Mouse (Mus musculus) heart, adult 9 months (tissue): ENCODE results near the gene 1700001C02Rik.

Experiments
- DNase-seq, 2 experiments: peaks; one replicate each; pipeline ENCODE4 v3.0.0; 2022; ENCODE audit warnings: low spot score in 2 of 2

The 1700001C02Rik gene

DNA sequence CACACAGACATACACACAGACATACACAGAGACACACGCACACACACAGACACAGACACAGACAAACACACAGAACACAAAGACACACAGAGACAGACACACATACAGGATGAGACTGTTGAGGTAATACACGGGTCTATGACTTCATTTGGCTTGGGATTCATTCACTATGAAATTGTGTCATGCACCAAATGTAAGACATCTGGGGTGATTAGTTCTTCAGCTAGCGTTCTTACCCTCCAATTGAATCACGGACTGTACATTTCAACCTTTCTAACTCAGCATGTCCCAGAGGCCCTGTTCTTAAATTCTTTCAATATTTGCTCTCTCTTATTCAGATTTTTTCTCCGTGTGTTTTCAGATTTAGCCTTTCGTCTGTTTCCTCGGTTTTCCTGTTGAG, 28.8 kb downstream of the 1700001C02Rik start:
- no peak for DNase-seq

DNA sequence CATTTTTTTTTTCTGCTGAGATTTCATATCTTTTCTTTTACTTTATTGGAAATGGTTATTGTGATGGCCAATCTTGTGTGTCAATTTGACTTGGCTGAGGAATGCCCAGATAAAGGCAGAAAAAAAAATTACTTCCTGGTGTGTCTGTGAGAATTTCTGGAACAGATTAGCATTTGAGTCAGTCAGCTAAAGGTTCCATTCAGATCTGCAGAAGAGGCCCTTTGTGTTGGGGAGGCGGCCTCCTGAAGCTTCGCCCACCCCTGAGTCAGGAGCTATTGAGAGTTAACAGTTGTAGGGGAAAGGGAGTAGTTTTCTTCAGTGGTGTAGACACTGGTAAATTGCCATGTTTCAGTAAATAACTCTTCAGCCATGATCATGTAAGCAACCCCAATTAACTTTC, 29.4 kb downstream of the 1700001C02Rik start:
- DNase-seq: no peak

DNA sequence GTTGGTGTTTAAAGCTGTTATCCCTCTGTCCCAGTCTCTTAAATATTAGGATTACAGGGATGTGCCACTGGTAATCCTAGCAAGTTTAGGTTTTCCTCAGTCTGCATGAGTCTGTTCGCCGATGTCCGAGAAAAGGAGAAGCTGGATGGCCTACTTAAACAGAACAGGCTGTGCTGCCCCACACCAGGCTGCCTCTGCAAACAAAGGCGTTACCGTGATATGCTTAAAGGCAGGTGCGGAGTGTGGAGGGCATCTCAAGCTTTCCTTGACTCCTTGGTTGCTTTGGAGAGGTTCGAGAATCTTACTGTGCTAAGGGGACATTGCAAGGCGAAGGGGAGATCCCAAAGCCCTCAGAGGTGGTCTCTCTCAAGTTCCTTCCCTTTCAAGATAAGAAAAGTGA, 31.0 kb downstream of the 1700001C02Rik start:
- DNase-seq: no peak

DNA sequence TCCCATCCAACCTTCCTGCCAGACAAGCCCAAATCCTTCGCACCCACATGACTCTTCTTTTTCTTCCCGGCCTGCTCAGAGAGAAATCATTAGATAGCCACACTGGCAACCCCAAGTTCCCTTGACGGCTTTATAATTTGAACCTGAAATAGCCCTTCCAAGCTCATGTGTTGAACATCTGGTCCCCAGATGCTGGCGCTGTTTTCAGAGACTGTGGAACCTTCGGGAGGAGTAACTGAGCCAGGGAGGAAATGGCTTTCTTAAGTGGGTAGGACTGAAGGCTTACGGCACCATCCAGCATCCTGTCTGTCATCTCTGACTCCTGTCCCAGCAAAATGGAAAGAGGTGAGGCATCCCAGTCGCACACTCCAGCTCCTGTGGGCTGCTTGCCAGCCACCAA, 31.5 kb downstream of the 1700001C02Rik start:
- no peak for DNase-seq

DNA sequence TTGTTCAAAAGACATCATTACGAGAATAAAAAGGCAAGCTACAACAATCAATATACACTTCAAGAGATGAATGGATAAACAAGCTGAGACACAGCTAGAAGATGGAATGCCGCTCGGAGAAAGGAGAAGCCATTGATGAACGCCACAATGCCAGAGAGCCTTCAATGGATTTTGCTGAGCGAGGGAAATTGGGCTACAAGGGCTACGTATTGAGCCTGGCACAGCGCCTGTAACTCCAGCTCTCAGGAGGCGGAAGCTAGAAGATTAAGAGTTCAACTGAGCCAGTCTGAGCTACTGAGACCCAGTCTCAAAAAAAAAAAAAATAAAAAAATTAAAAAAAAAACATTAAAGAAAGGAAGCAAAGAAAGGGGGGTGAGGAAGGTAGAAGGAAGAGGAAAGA, 47.3 kb downstream of the 1700001C02Rik start:
- DNase-seq: no peak

DNA sequence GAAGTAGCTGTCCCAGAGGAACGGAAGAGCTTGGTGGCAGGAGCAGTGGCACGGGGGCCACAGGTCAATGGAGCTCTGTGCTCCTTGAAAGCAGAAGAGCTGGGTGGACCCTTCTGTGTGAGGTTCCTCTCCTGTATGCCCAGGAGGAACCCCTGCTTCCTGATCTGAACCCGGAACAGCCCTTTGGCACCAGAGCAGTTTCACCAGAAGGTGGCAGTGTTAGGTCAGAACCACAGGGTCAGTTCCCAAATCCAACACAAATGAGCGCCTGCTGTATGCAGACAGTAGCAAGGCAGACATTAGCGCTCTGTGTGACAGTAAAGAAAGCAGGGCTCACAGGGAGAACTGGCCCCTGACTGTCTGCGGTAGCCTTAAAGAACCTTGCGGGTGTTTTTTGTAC, 50.5 kb downstream of the 1700001C02Rik start:
- peak; percentile 19 to 37 for DNase-seq

DNA sequence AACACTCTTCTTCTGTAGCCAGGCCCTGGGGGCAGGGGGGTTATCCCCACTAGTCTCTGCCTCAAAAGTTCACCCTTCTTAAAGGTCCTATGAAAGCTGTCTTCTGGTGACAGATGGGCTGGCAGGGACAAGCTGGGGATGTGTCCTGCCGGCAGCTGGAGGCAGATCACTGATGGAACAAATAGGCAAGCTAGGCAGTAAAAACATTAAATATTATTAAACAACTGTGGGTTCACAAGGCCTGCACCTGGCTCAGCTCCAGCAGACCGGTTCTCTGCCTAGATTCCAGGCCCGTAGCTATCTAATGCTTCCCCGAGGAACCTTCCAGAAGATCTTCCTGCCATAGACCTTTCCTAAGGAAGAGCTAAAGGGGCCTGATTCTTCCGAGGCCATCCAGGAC, 52.3 kb downstream of the 1700001C02Rik start:
- no peak for DNase-seq

DNA sequence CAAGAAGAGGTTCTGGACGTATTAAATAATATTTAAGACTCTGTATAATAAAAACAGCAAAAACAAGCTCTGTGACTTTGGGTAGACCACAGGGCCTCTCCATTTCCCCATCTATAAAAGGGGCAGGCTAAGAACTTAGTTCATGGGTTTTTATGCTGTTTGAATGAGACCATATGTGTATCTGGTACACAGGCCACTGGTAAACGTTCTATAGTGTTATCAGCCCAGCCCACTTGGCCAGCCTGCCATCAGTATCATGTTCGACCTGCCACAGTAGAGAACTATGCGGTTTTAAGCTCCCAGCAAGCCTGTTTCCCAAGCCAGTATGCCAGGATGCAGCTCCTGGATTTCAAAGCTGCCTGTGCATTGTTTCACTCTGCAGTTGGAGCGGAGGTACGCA, 52.7 kb downstream of the 1700001C02Rik start:
- no peak for DNase-seq

DNA sequence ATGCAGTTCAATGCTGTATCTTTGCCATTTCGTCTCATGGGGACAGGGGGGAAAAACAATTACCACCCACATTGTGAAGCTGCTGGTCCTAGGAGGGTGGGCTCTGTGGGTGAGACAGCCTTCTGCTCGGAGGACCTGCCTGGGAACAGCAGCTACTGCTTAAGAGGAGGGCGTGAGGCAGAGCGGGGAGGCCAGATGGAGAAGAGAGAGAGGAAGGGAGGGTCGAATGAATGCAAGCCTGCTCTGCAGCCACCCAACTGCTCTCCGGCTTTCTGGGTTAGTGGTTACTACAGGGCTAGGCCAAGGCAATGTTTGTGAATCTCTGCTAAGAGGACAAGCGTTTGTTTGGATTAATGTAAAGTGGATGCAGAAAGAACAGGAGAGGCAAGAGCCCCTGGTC, 53.6 kb downstream of the 1700001C02Rik start:
- DNase-seq: no peak

DNA sequence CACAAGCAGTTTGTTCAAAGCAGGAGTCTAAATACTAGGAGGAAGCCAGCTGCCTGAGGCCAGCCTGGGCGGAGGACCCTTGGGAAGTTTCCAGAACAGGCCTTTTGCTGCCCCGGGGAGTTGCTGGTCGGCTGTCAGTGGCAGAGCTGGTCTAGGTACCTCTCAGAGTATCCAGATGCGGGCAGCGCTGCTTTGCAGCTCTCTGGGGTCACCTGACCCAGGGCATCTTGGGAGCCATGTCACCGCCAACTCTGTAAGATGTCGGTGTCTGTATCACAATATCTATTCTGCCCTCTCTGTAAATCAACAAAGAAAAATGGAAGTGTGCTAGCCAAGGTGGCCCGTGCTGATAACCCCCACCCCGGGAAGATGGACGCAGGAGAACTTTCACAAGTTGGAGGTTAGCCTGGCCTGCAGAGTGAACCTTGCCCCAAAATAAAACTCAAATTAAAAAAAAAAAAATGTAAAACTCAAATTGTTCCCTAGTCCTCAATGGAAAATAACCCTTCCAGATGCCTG, 54.4 kb downstream of the 1700001C02Rik start:
- no peak for DNase-seq

DNA sequence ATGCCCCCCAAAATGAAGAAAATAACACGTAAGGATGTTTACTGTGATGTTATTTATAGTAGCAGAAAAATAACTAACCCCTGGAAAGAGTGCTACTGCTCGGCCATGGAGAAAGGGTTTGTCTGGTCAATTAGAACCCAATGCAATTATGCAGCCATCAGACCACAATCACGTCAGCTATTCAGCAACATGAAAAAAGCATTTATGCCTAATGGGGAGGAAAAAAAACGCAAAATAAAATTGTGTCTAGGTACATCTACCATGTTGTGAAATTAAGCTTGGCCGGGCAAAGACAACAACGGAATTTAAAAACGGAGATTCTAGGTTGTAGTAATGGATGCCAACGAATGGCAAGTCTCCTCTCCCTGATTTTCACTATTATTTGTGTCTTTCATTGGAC, 56.6 kb downstream of the 1700001C02Rik start:
- DNase-seq: no peak

DNA sequence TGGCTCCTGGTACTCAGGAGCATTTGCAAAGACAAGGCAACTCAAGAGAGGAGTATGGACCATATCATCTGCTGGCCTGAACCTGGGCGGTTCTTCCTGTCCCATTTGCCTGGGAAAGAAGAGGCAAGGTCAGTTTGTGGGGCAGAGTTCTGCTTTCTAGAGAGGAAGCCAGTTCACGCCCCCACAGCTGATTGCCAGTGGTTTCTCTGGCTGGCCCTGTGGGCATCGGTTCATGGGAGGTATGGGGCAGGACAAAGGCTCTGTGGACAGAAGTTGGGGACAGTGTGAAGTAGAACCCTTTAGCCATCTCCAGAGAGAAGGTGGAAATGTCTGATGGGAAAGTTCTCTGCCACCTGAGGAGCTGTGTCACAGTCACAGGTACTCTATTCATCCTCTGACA, 57.3 kb downstream of the 1700001C02Rik start:
- DNase-seq: no peak

DNA sequence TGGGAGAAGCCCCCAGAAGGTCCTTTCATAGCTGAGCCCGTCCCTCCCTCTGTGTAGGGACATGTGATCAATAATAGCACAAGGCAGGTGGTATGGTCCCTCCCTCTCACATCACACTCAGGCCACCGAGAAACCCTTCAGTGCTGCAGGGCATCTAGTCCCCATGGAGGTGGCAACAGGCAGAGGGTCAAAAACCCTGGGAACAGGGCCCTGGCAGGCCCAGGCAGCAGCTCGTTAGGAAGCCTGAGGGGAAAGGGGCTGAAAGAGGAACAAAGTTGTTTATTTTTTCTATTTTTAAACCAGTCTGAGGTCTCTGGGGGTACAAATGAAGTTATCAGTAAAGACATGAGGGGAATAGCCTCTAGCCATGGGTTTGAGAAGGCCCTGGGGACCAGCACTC, 58.4 kb downstream of the 1700001C02Rik start:
- no peak for DNase-seq

DNA sequence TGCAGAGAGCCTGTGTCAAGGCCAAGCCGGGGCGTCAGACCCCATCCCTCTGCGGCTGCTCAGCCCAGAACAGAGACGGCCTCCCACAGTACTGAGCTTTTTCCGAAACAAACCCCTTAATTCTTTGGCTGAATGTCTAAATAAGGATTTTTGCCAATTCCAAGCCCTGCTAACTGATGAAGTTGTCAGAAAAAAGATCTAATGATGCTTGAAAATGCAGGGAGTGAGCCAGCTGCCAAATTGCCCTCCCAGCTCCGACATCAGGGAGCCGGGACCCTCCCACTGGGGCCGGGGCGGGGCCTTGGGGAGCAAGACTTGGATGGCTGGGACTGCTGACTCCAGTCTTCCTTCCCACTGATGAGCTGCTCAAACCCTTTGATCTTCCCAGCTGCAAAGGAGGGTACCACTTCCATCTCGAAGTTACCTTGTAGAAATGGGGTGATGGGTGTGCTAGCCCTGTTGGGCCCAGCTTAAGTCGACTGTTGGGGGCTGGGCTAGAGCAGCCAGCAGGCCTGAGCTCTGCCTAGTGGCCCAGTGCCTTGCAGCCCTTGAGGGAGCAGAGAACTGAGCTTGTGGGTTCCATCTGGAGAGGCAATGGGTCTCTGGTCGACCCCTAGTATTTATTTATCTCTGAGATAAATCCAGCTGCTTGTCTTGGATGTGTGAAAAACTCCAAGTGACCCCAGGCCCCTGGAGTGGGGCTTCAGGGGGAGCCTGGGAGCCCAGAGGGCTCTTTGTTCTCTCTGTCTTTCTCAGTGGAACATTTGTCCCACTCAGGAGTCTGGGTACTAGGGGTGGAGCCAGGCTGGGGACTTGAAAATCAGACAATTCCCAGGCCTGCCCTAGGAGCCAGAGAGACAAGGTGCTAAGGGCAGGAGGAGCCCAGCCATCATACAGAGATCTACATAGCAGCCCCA, 60.3 kb downstream of the 1700001C02Rik start:
- DNase-seq: no peak

DNA sequence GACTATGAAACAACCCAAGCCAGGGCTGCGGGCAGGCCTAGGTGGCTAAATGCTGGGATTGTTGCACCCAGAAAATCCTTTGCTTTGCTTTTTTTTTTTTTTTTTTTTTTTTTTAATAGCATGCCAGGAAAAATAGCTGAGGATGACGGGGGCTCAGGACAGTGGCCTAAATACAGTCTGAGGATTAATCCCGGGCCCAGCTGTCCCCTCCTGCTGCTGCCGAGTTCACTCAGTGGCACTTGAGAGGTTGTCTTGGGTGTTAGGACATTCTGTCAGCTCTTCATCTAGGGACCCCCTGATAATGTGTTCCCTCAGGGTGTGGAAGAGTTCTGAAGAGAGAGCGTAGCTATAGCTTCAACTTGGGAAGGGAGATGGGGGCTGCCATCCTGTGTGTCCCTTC, 61.3 kb downstream of the 1700001C02Rik start:
- no peak for DNase-seq

DNA sequence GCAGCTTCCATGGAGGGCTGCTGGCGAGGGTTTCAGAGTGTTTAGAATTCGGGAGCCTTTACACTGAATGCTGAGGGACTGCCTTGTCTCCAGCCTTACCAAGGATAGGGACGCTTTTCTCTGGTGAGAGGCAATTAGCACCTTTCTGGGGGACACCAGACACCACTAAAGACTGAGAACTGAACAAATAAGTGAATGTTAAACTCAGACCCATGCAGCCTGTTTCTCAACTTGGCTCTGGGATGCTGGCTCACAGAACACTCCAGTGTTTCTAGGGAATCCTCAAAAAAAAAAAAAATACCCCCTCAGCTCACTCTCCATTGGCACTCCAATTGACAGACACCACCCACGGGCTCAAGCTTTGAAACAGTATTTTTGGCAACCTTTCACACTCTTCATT, 63.1 kb downstream of the 1700001C02Rik start:
- no peak for DNase-seq
